Mouse (Mus musculus): ENCODE measurements around the gene Sult2a5. TPM values are rescaled to one million over a fixed set of nuclear protein-coding genes. Genes with fewer than 3 reads are reported as not detected.

The Sult2a5 gene
- not detected in 2 replicates for polyA plus RNA-seq (2015; fragmentation: Nextera tagmentation; extraction: Ambion mirVana)

DNA sequence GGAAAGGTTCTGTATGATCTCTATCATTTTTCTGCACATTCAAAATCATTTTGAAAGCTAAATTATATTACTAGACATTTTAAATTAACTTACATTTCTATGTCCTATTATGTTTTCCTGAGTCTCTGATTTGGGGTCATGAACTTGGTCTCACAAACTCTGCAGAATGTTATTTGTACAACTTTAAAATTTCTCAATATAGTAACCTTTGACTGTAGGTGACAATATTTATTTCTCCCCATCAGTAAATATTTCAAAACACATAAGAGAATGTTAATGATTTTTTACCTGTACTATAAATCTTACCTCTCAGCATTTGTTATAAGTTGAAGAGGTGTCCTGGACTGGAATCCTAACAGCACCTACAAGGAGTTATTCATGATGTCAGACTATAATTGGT lies at the start of gene Sult2a5:
TSS of gene Sult2a5 (plus strand) at position 301 of the 400 bp plus-strand sequence.
- Histone ChIP-seq H3K4me1 (replicated peaks; ENCODE audit: control insufficient read depth, insufficient read depth, low read length) (no peaks in the 10 kb centered on the region), H3K9ac (replicated peaks; ENCODE audit: low read depth, low read length) (no peak within 1 kb of the TSS), H3K27me3 (replicated peaks; ENCODE audit: control insufficient read depth, insufficient read depth, low read length) (no peaks in the 10 kb centered on the region), H3K27ac (ENCODE audit: low read length) (no peak within 1 kb of the TSS), H3K36me3 (ENCODE audit: control insufficient read depth, insufficient read depth) (no peaks in the 10 kb centered on the region), H3K9me3 (ENCODE audit: control insufficient read depth, low read length) (peaks cover 8% of the 10 kb centered on the region), H3K4me3 (replicated peaks; ENCODE audit: low read length) (no peak within 1 kb of the TSS), H3K4me2 (ENCODE audit: low read length) (no peak within 1 kb of the TSS)
- ATAC-seq, result no peak

Other genes with a start within 250 kb of the Sult2a5 start
- 0.25 TPM in 1 of 2 replicates, not detected in the other for gene Cabp5, start 225.8 kb upstream of the Sult2a5 start, polyA plus RNA-seq (2015; fragmentation: Nextera tagmentation; extraction: Ambion mirVana)
- gene Bsph1, start 173.1 kb upstream of the Sult2a5 start, polyA plus RNA-seq (2015; fragmentation: Nextera tagmentation; extraction: Ambion mirVana), result not detected in 2 replicates
- not detected in 2 replicates for gene Bsph2, start 52.9 kb upstream of the Sult2a5 start, polyA plus RNA-seq (2015; fragmentation: Nextera tagmentation; extraction: Ambion mirVana)
- gene Sult2a2, start 109.5 kb downstream of the Sult2a5 start, polyA plus RNA-seq (2015; fragmentation: Nextera tagmentation; extraction: Ambion mirVana), result not detected in 2 replicates
- gene Sult2a1, start 213.4 kb downstream of the Sult2a5 start, polyA plus RNA-seq (2015; fragmentation: Nextera tagmentation; extraction: Ambion mirVana), result not detected in 2 replicates